Mouse (Mus musculus) adrenal gland, adult 2 months (tissue): ENCODE results near the gene Smr3a. TPM values are rescaled to one million over a fixed set of nuclear protein-coding genes. Genes with fewer than 3 reads are reported as not detected.

Experiments
- DNase-seq: peaks from one replicate; pipeline ENCODE4 v3.0.0; 2021
- long read RNA-seq: library from polyadenylated mRNA; stranded (forward); transcript quantifications from one replicate; pipeline ENCODE4 v2.0.0, GENCODE M21; 2021
- polyA plus RNA-seq: library from polyadenylated mRNA; depleted of rRNA; stranded (reverse); fragments of >200 nt; gene quantifications from 2 replicates; pipeline ENCODE4 v1.2.3, GENCODE M21; 2012; rRNA removed
- total RNA-seq, 2 experiments: library from RNA; stranded (reverse); gene quantifications; 2 replicates each; pipeline ENCODE4 v1.2.3; 2021

Smr3a gene
- total RNA-seq (not detected), polyA plus RNA-seq (not detected in 2 replicates)
- long read RNA-seq: 0 reads

DNA sequence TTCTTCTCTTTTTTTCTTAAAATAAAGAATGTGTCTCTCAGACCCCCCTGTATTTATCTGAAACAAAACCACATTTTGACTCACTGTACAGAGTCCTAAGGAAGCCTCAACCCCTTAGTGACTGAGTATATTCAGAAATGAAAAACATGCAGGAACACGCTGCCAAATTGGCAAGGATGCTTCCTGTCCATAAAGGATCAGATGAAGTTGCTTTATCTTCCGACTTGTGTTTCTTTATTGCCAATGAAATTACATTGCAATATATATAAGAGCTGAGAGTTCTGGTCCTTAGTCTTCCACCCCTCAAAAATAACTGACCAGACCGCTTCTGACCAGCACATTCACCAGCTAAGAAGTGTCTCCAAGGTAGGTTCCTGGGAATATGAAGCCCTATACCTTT lies at the start of gene Smr3a:
Gene Smr3a (plus strand): TSS at position 301 of the 400 bp plus-strand sequence.
- DNase-seq: no peak

DNA sequence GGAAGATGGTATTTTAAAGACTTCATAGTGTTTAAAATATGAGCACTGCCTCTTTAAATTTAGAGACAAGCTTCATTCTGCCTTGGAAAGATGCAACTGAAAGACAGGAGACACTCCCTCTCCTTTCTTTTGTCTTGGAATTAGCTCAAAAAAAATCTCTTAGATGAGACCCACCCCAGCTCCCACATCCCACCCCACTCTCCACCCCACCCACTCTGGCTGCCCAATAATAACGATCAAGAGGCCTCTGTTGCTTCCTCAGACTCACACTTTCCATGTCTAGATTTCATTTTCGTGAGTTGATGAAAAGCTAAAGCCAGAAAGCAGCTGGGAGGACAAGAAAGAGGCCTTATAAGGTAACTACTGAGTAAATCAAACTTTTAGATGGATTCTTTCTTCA lies 33.1 kb upstream of the Smr3a start, which contains the start of the genes 2310003L06Rik and Gm28434:
Gene 2310003L06Rik (plus strand): TSS at position 259 of the 400 bp plus-strand sequence.
Gene Gm28434 (plus strand): TSS at position 317 of the 400 bp plus-strand sequence.
- no peak for DNase-seq

DNA sequence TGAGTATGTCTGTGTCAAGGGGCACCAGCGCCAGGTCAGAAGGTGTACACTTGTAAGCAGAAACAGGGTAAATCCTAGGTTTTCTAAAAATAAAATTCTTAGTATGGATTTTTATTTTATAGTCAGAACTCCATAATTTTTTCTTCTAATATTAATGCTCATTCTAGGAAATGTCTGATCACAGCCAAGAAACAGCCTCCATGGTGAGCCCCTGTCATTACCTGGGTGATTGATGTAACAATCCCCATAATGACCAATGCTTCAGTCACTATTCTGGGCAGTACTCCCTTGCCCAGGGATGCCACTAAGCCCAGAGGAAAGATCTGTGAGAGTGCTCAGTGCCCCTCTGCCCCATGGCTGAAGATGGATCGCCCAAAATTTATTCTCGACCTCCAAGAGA lies 23.2 kb upstream of the Smr3a start, which contains the start of gene Cabs1:
Gene Cabs1 (plus strand): TSS at position 301 of the 400 bp plus-strand sequence.
- no peak for DNase-seq

DNA sequence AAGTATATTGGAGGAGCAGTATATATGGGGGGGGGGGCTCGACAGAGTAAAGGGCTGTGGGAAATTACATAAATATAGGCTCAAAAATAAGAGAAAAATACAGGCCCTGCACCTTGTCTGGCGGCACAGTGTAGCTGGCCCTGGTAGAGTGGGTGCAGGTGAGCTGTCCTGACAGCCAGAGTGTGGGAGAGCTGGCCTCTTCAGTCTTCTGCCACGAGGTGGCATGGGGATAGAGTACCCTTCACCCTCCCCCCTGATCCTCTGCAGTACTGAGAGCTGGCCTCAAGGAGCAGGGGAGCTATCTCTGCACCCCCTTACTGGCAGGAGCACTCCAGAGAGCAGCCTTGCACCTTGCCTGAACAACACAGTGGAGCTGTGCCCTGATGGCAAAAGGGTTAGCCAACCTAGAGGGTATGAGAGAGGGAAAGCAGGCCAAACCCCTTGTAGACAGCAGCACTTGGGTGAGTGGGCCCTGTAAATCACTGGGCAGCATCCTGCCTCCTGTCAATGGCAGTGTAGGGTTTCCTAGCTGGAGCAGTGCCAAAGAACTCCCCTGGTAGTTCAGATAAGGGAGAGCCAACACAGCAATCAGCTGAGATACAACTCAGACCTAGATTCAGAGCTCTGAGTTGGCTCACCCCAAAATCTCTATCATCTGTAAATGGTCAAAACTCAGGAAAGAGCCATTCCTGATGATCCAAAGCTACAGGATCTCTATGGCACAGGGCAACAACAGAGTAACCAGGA lies 19.7 kb upstream of the Smr3a start:
- DNase-seq: no peak

DNA sequence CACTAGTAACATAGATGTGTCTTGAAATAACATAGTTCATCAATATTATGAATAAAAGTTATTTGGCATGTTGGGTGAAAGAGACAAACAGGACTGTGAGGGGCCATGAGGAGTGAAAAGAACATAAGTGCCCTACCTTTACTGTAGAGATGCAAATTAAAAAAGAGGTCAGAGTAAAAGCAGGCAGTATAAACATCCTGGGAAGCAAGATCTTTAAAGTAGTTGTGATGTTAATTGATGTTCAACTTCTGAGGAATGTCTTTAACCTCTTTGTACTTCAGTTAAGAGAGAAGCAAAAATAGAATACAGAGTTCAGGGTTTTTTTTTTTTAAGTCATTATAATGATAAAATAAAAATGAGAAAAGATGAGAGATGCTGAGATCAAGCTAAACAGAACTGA lies 2.9 kb downstream of the Smr3a start:
- DNase-seq: no peak

Other genes starting within 250 kb of the Smr3a start
- gene Csn1s2a, start 228.0 kb upstream of the Smr3a start, total RNA-seq: not detected
- not detected in 2 replicates for gene Csn1s2a, start 228.0 kb upstream of the Smr3a start, polyA plus RNA-seq
- not detected for gene Csn1s2b, start 194.5 kb upstream of the Smr3a start, total RNA-seq
- not detected in 2 replicates for gene Csn1s2b, start 194.5 kb upstream of the Smr3a start, polyA plus RNA-seq
- not detected for gene Prr27, start 176.9 kb upstream of the Smr3a start, total RNA-seq
- not detected in 2 replicates for gene Prr27, start 176.9 kb upstream of the Smr3a start, polyA plus RNA-seq
- not detected for gene Odam, start 117.5 kb upstream of the Smr3a start, total RNA-seq
- gene Odam, start 117.5 kb upstream of the Smr3a start, polyA plus RNA-seq: not detected in 2 replicates
- not detected for gene Csn3, start 77.0 kb upstream of the Smr3a start, total RNA-seq
- not detected in 2 replicates for gene Csn3, start 77.0 kb upstream of the Smr3a start, polyA plus RNA-seq
- not detected for gene 2310003L06Rik, start 33.1 kb upstream of the Smr3a start, total RNA-seq
- gene 2310003L06Rik, start 33.1 kb upstream of the Smr3a start, polyA plus RNA-seq: not detected in 2 replicates
- not detected for gene Gm28434, start 33.0 kb upstream of the Smr3a start, total RNA-seq
- not detected in 2 replicates for gene Gm28434, start 33.0 kb upstream of the Smr3a start, polyA plus RNA-seq
- gene Cabs1, start 23.1 kb upstream of the Smr3a start, total RNA-seq: not detected
- gene Cabs1, start 23.1 kb upstream of the Smr3a start, polyA plus RNA-seq: not detected in 2 replicates
- gene Smr2, start 84.0 kb downstream of the Smr3a start, total RNA-seq: not detected
- gene Smr2, start 84.0 kb downstream of the Smr3a start, polyA plus RNA-seq: not detected in 2 replicates
- gene Gm11116, start 109.0 kb downstream of the Smr3a start, total RNA-seq: not detected
- gene Gm11116, start 109.0 kb downstream of the Smr3a start, polyA plus RNA-seq: not detected in 2 replicates
- not detected for gene Gm11115, start 151.6 kb downstream of the Smr3a start, total RNA-seq
- gene Gm11115, start 151.6 kb downstream of the Smr3a start, polyA plus RNA-seq: not detected in 2 replicates